Comparison of ENCODE assay signal across 15 mouse cellular contexts in the genomic region with DNA sequence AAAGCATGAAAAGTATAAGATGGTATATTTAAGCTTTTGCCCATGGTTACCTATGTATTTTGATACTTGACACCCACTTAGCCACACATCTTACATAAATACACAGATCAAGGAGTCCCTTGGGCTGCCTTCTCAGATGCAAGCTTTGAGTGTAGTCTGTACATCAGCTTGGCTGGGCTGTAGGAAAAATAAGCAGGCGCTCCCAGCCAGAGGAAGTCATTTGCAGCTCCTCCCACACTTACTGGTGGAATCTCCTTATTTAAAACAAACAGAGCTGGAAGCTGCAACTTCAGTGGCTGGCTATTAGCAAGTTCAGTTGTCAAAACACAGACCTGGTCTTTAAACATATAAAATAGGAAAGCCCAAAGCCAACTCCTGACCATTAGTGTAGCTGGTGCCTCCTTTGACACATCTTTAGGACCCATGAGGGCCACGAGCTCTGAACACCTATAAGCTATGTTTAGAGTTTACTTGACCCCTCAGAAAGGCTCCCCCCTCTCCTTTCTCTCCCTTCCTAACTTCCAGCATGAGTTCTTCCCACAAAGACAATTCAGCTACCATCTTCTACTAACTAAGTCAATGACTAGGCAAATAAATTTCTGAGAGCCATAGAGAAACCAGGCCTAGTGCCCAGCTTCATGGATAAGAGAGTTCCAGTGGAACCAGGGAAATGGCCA.
DNase-seq lines count a peak whose midpoint lies in the region; ATAC-seq and TF ChIP-seq lines count a peak whose summit lies in the region.
"Had no signal": no experiment of that assay in that cellular context is flagged by ENCODE, and none has a peak within 500 bp of the region (broad histone marks: within the 10 kb centered on the region; RNA-seq: fewer than 3 reads in every experiment).

No protein-coding gene starts in this region.

- H3K9ac ChIP-seq in lung, postnatal 0 days (replicated peaks; ENCODE audit: low read depth), result no peak overlapping the region
- no peak overlapping the region for H3K9ac ChIP-seq in kidney, postnatal 0 days (ENCODE audit: low read depth, low read length)
- no peak overlapping the region for H3K9ac ChIP-seq in stomach, embryonic 16.5 days (ENCODE audit: low read length)
- H3K9ac ChIP-seq: forebrain, embryonic 12.5 days; hindbrain, embryonic 15.5 days; liver, embryonic 15.5 days had no signal

- ATAC-seq in lung, postnatal 0 days, result peak; percentile 46; the same call in 1 of the 2 replicates
- no peak for ATAC-seq in kidney, postnatal 0 days (replicated peaks; ENCODE audit: low FRiP score, low read depth)
- no peak; the same call in 1 of the 2 replicates for ATAC-seq in stomach, embryonic 16.5 days (ENCODE audit: insufficient read depth, low FRiP score)
- ATAC-seq: activated CD4-positive, CD25-positive, alpha-beta regulatory T cell, adult 4 months had no signal

- H3K27ac ChIP-seq in lung, postnatal 0 days (ENCODE audit: low read length), result no peak overlapping the region
- 0 out of 2 replicates have a peak overlapping the region, but pooled peaks have one; percentile 15 for H3K27ac ChIP-seq in kidney, postnatal 0 days
- 0 out of 2 replicates have a peak overlapping the region, but pooled peaks have one; percentile 1 for H3K27ac ChIP-seq in stomach, embryonic 16.5 days (ENCODE audit: low read length)
- H3K27ac ChIP-seq: forebrain, embryonic 12.5 days; gastrocnemius, adult 2 months; hindbrain, embryonic 15.5 days; liver, embryonic 15.5 days had no signal

- no peak for TF ChIP-seq EP300 in lung, postnatal 0 days (IDR thresholded peaks at IDR 0.05)

- no peaks in the 10 kb centered on the region for H3K27me3 ChIP-seq in lung, postnatal 0 days (replicated peaks; ENCODE audit: insufficient read depth, low read length)
- H3K27me3 ChIP-seq in kidney, postnatal 0 days (ENCODE audit: insufficient read depth, low read length), result no peaks in the 10 kb centered on the region
- H3K27me3 ChIP-seq in stomach, embryonic 16.5 days (ENCODE audit: control insufficient read depth, insufficient read depth, low read length), result no peaks in the 10 kb centered on the region
- H3K27me3 ChIP-seq: forebrain, embryonic 12.5 days; hindbrain, embryonic 15.5 days; liver, embryonic 15.5 days had no signal

- H3K4me1 ChIP-seq in lung, postnatal 0 days (ENCODE audit: insufficient read depth, low read depth, low read length), result no peaks in the 10 kb centered on the region; the same call in 1 of the 2 replicates
- H3K4me1 ChIP-seq in lung, adult 2 months (ENCODE audit: control insufficient read depth, insufficient read depth, low read length), result peaks cover 3% of the 10 kb centered on the region; the same call in 1 of the 2 replicates
- H3K4me1 ChIP-seq in kidney, postnatal 0 days (replicated peaks; ENCODE audit: insufficient read depth, low read length), result peaks cover 3% of the 10 kb centered on the region; the same call in 1 of the 2 replicates
- peaks cover 3% of the 10 kb centered on the region; the same call in 1 of the 2 replicates for H3K4me1 ChIP-seq in stomach, embryonic 16.5 days (ENCODE audit: control insufficient read depth, insufficient read depth, low read length)
- H3K4me1 ChIP-seq: liver, embryonic 15.5 days had no signal

- TF ChIP-seq POLR2A in lung, adult 2 months (IDR thresholded peaks at IDR 0.05; ENCODE audit: borderline replicate concordance, extremely low read depth, low read depth, low read length), result no peak

- 21% methylated on average over 2 of the region's 2 CpGs for WGBS in lung, postnatal 0 days
- WGBS in lung, adult 2 months, result 36% methylated on average over 2 of the region's 2 CpGs
- WGBS in kidney, postnatal 0 days, result 21% methylated on average over 2 of the region's 2 CpGs
- 35% methylated on average over 2 of the region's 2 CpGs for WGBS in stomach, embryonic 16.5 days

- no peak overlapping the region for H3K4me3 ChIP-seq in lung, postnatal 0 days (ENCODE audit: low read depth, low read length)
- H3K4me3 ChIP-seq in lung, adult 2 months (replicated peaks; ENCODE audit: extremely low read depth, low read depth, low read length), result no peak overlapping the region
- no peak overlapping the region for H3K4me3 ChIP-seq in kidney, postnatal 0 days (replicated peaks; ENCODE audit: low read depth, low read length)
- no peak overlapping the region for H3K4me3 ChIP-seq in stomach, embryonic 16.5 days (replicated peaks; ENCODE audit: low read length)
- H3K4me3 ChIP-seq: forebrain, embryonic 12.5 days; gastrocnemius, adult 2 months; hindbrain, embryonic 15.5 days; liver, embryonic 15.5 days had no signal

- TF ChIP-seq CTCF in lung, postnatal 0 days (IDR thresholded peaks at IDR 0.05), result no peak
- no peak for TF ChIP-seq CTCF in lung, adult 2 months (IDR thresholded peaks at IDR 0.05; ENCODE audit: insufficient read depth, low read length)
- TF ChIP-seq CTCF in kidney, postnatal 0 days (IDR thresholded peaks at IDR 0.05; ENCODE audit: low read depth), result no peak

- H3K9me3 ChIP-seq in lung, postnatal 0 days (ENCODE audit: low read length), result no peaks in the 10 kb centered on the region
- no peaks in the 10 kb centered on the region for H3K9me3 ChIP-seq in kidney, postnatal 0 days (replicated peaks; ENCODE audit: low read length)
- no peaks in the 10 kb centered on the region for H3K9me3 ChIP-seq in stomach, embryonic 16.5 days (replicated peaks; ENCODE audit: control insufficient read depth, low read length)
- H3K9me3 ChIP-seq: forebrain, embryonic 12.5 days; G1E; hindbrain, embryonic 15.5 days; liver, embryonic 15.5 days had no signal

- no peaks in the 10 kb centered on the region for H3K36me3 ChIP-seq in lung, postnatal 0 days (ENCODE audit: insufficient read depth, low read length)
- no peaks in the 10 kb centered on the region for H3K36me3 ChIP-seq in kidney, postnatal 0 days (ENCODE audit: insufficient read depth, low read length)
- H3K36me3 ChIP-seq in stomach, embryonic 16.5 days (ENCODE audit: control insufficient read depth, insufficient read depth, low read length), result no peaks in the 10 kb centered on the region
- H3K36me3 ChIP-seq: forebrain, embryonic 12.5 days; G1E; hindbrain, embryonic 15.5 days; liver, embryonic 15.5 days had no signal

- H3K4me2 ChIP-seq in lung, postnatal 0 days (replicated peaks; ENCODE audit: low read depth, low read length), result no peak overlapping the region
- H3K4me2 ChIP-seq in kidney, postnatal 0 days (ENCODE audit: low read length), result no peak overlapping the region
- H3K4me2 ChIP-seq in stomach, embryonic 16.5 days (ENCODE audit: low read depth, low read length), result no peak overlapping the region
- H3K4me2 ChIP-seq: forebrain, embryonic 12.5 days; hindbrain, embryonic 15.5 days; liver, embryonic 15.5 days had no signal

- peak; percentile 17 to 21 for DNase-seq in heart, adult 18-20 months
- DNase-seq in heart, postnatal 4 days, result no peak
- peak; percentile 73 for DNase-seq in lung, postnatal 0 days (ENCODE audit: low spot score)
- no peak for DNase-seq in lung, adult 2 months
- DNase-seq in kidney, postnatal 0 days (ENCODE audit: low spot score), result peak; percentile 75
- DNase-seq in cerebellum, adult 8-10 months, result no peak
- no peak for DNase-seq in urinary bladder, adult 2 months (ENCODE audit: low spot score)
- DNase-seq: gastrocnemius, adult 2 months; right cerebral cortex, postnatal 14 days had no signal

Comparison
In these comparisons a context has a peak if more than half of its experiments do, and no peak if none do; other contexts are left out.
1. DNase-seq: peak in heart, adult 18-20 months (2 of 2), lung, postnatal 0 days (single experiment) and kidney, postnatal 0 days (single experiment); none in heart, postnatal 4 days (single experiment), lung, adult 2 months (single experiment), cerebellum, adult 8-10 months (single experiment) and urinary bladder, adult 2 months (single experiment).